Mouse (Mus musculus) left cerebral cortex, adult 11 months (tissue): ENCODE results near the gene Krtap24-1.

Experiments used
- DNase-seq: peaks from one replicate; pipeline ENCODE4 v3.0.0; 2022; ENCODE audit warnings: low spot score

Gene Krtap24-1

DNA sequence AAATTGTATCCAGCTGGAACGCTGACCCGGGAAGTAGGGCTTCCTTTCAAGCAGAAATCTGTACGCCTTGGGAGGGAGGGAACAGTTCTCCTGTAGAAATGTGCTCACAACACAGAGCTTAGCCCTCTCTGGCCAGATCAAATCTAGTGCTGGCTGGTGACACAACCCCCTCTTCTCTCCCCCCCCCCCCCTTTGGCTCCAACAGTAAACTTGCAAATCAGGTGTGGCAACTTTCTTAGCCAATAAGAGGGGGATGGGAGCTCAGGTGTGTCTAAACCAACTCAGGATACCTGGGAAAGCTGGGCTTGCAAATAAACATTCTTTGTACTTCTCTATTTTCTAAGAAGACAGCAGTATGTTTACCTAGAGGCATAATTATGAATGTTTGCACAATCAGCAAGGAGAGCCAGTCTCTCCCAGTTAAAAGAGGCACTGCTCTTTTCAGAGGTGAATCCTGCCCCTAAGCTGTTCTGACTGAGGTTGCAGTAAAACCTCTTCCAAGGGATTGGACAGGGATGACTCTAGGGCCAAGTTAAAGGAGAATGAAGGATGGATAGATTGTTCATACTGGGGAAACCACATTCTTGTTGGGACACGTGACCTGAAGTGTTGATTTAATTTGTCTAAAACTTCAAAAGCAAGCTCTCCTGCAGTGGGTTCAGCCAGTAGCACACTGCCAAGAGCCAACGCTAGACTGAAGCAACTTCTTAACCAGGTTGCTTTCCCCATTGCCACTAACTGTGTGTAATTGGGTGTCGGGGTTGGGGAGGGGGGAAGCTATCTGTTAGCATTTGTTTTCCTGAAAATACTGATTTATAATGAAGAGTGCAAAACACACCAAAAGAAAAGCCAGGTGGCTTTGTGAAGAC lies 48.8 kb downstream of the Krtap24-1 start, which contains the start of gene Cldn8:
Gene Cldn8 (minus strand): TSS at position 139 of the 869 bp plus-strand sequence.
- no peak for DNase-seq

DNA sequence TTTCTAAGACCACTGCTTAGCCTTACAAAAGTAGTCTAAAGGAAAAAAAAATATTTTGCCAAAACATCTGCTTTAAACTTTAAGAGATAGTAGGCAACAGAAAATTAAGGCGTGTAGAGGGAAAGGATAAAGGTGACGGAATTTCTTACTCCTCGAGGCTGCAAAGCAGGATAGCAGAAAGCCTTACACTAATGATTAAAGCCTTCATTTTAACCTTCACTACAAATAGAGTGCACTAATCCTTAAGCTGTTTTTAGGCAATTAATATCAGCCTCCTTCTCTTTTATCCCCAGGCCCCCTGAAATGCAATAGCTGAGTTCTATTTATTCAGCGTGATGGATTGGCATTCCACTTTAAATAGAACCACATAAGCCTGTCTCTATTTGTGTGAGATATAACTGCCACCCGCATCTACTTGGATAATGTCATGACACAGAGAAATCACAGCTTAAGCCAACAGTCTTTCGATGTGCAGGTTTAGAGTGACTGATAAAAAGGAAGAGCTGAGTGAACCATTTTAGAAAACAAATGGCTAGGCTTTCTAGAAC lies 50.4 kb downstream of the Krtap24-1 start:
- DNase-seq = no peak
